Mouse (Mus musculus) cortical plate, adult 2 months (tissue): Measurements from ENCODE around the gene Fgfr2.

ENCODE experiments used
- CTCF ChIP-seq: fragments of 200-500 bp; IDR thresholded peaks from 2 replicates; pipeline ENCODE4 v1.5.1; 2011; ENCODE audit warnings: mild to moderate bottlenecking, control low read depth, low read length; ENCODE audit not compliant: insufficient read depth; ENCODE audit errors: extremely low read depth
- POLR2A ChIP-seq: fragments of 200-500 bp; IDR thresholded peaks from 2 replicates; pipeline ENCODE4 v1.6.1; 2011; ENCODE audit warnings: mild to moderate bottlenecking, low read length, control low read depth; ENCODE audit not compliant: insufficient read depth; ENCODE audit errors: extremely low read depth

GRCm38 (mm10) chr7:133085408-133085807 is 37.7 kb downstream of the Fgfr2 start:
- no peak for TF ChIP-seq CTCF
- TF ChIP-seq POLR2A, result no peak
